Mouse (Mus musculus): ENCODE results near the gene Limk2. TPM values are rescaled to one million over a fixed set of nuclear protein-coding genes. Genes with fewer than 3 reads are reported as not detected.

Gene Limk2
- polyA plus RNA-seq, 1 experiment from 2014 or later = 69.1 TPM

Other genes with a start within 250 kb of the Limk2 start
- 17.0 and 17.1 TPM in 2 replicates for gene Sfi1, start 215.7 kb downstream of the Limk2 start, polyA plus RNA-seq (2016; fragmentation: Nextera tagmentation; extraction: Ambion mirVana)
- 70.2 and 74.4 TPM in 2 replicates for gene Eif4enif1, start 206.8 kb downstream of the Limk2 start, polyA plus RNA-seq (2016; fragmentation: Nextera tagmentation; extraction: Ambion mirVana)
- 217 and 229 TPM in 2 replicates for gene Drg1, start 142.8 kb downstream of the Limk2 start, polyA plus RNA-seq (2016; fragmentation: Nextera tagmentation; extraction: Ambion mirVana)
- 84.3 and 85.3 TPM in 2 replicates for gene Patz1, start 120.3 kb downstream of the Limk2 start, polyA plus RNA-seq (2016; fragmentation: Nextera tagmentation; extraction: Ambion mirVana)
- 12.4 and 15.1 TPM in 2 replicates for gene Pik3ip1, start 78.8 kb downstream of the Limk2 start, polyA plus RNA-seq (2016; fragmentation: Nextera tagmentation; extraction: Ambion mirVana)
- 35.7 and 39.5 TPM in 2 replicates for gene Rnf185, start 43.2 kb upstream of the Limk2 start, polyA plus RNA-seq (2016; fragmentation: Nextera tagmentation; extraction: Ambion mirVana)
- 0.36 and 0.57 TPM in 2 replicates for gene Pla2g3, start 79.1 kb upstream of the Limk2 start, polyA plus RNA-seq (2016; fragmentation: Nextera tagmentation; extraction: Ambion mirVana)
- 0.50 and 0.55 TPM in 2 replicates for gene Inpp5j, start 95.6 kb upstream of the Limk2 start, polyA plus RNA-seq (2016; fragmentation: Nextera tagmentation; extraction: Ambion mirVana)
- gene Selenom, start 105.5 kb upstream of the Limk2 start, polyA plus RNA-seq (2016; fragmentation: Nextera tagmentation; extraction: Ambion mirVana) = 102 and 110 TPM in 2 replicates
- gene Smtn, start 131.4 kb upstream of the Limk2 start, polyA plus RNA-seq (2016; fragmentation: Nextera tagmentation; extraction: Ambion mirVana) = 51.0 and 55.7 TPM in 2 replicates
- 49.1 and 54.5 TPM in 2 replicates for gene Morc2a, start 240.0 kb upstream of the Limk2 start, polyA plus RNA-seq (2016; fragmentation: Nextera tagmentation; extraction: Ambion mirVana)